Mouse (Mus musculus) spleen, adult 12 weeks (tissue): ENCODE results near the gene Tgoln1.

ENCODE experiments used
- DNase-seq: peaks from one replicate; pipeline ENCODE4 v3.0.0; 2022; ENCODE audit warnings: low spot score

Gene Tgoln1

DNA sequence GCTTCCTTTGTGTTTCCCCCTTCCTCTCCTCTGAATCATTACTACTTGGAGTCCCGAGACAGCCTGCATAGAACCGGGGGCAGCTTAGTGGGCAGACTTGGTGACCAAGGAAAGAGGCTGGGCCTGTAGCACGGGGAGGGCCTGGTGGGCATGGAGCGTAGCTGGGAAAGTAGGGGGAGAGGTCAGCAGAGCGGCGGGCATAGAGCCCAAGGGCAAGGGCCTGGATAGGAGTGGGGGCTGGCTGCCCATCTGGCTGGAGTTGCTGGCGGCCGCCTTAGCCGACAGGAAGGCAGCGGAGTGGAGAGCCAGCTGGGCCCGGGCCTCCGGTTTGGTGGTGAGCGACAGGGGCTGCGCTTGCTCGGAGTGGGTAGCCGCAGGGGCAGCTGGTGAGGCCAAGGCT is 10.5 kb upstream of the Tgoln1 start:
- no peak for DNase-seq

DNA sequence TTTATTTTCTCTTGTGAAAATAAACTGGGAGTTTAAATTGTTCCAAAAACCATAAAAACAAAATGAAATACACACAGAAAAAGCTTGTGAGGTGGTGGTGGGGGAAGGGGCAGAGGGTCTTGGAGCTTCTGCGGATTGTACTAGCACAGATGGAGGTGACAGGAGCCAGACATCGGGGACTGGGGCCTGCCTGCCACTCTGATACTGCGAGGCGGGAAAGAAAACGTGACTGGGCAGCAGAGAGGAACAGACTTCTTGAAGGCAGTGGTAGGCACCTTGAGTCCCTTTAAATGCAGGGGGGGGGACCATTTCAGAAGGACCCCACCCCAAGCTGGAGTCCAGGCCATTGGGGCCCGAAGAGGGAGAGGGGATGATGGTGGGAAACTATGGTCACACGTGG is 9.6 kb upstream of the Tgoln1 start:
- DNase-seq: no peak

DNA sequence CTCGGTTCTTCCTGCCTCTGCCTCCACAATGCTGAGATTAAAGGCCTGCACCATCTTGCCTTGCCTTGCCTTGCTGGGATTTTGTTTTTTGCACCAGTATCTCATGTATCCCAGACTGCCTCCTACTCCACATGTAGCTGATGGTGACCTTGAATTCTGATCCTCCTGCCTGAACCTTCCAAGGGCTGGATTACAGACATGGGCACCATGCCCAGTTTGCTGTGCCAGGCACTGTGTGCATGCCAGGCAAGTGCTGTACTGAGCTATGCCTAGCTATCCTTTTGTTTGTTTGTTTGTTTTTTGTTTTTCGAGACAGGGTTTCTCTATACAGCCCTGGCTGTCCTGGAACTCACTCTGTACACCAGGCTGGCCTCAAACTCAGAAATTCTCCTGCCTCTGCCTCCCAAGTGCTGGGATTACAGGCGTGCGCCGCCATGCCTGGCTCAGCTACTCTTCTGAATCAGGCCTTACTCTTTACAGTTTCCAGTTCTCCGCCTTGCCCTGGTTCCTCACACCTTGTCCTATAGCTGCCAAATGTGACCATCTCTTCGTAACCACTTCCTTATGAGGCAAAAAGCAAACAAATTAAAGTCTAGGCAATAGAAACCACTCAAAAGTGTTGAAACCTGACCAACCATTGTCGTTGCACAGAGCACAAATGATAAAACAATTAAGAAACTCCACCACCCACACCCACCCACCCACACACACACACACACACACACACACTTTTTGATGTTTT is 7.0 kb upstream of the Tgoln1 start:
- DNase-seq: no peak

DNA sequence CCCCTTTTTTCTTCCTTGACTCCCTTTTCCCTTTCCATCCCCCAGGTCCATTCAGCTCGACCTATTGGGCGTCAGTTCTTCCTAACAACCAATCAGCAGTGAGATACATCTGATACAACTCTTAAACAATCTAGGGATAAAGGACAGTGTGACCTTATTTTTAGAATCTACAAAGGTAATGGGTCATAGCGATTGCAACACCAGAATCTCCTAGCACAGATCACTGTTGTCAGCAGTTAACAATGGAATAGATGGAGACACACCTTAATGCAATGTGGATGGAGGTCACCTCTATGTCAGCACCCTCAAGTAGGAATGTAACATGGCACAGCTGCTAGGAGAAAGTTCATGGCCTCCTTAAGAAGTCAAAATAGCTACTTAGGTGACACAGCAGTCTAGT is 6.1 kb upstream of the Tgoln1 start:
- no peak for DNase-seq

DNA sequence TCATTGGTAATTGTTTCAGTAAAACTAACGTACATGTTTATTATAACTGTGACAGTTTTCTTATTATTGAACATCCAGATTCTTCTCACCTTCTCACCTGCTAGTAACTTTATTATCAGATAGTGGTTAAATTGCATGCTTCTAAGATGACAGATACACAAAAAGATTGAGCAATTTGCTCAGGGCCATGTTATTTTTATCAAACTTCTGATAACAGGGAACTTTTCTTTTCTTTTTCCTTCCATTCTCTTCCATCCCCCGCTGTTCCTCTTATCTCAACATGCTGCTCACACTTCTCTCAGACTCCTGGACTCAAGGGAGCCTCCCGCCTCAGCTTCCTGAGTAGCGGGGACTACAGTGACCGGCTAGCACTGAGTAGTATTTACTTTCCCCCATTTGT is 4.1 kb upstream of the Tgoln1 start:
- no peak for DNase-seq

DNA sequence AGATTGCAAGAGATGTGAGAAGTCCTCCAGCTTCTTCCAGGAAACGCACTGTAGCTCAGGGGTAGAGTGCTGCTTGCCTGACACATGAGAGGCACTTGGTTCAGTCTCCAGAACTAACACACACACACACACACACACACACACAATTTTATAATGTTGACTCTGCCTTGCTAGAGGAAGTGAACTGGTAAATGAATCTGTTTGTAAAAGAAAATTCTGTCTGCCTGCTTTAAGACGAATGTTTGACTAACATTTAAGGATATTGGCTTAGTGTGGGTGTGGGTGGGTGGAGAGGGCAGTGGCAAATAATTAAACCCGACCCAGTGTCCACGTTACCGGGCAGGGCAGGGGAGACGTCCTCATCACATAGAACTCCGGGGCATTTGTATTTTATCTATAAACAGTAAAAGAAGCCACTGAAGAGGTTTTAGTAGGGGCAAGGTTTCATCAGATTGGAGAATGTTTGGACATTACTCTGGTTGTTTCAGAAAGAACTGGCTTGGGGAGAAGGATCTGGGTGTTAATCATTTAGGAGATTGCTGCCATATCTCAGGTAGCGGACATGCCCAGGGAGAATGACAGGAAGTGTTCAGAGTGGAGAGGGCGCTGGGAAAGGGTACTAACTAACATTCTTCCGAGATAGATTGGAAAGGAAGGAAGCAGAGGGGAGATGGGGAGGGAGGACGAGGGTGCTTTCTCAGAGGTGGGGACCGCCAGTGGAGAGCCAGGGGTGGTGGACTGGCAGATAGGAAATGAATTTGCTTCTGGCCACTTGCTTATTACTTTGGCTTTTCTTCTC is 3.1 kb upstream of the Tgoln1 start:
- no peak for DNase-seq

DNA sequence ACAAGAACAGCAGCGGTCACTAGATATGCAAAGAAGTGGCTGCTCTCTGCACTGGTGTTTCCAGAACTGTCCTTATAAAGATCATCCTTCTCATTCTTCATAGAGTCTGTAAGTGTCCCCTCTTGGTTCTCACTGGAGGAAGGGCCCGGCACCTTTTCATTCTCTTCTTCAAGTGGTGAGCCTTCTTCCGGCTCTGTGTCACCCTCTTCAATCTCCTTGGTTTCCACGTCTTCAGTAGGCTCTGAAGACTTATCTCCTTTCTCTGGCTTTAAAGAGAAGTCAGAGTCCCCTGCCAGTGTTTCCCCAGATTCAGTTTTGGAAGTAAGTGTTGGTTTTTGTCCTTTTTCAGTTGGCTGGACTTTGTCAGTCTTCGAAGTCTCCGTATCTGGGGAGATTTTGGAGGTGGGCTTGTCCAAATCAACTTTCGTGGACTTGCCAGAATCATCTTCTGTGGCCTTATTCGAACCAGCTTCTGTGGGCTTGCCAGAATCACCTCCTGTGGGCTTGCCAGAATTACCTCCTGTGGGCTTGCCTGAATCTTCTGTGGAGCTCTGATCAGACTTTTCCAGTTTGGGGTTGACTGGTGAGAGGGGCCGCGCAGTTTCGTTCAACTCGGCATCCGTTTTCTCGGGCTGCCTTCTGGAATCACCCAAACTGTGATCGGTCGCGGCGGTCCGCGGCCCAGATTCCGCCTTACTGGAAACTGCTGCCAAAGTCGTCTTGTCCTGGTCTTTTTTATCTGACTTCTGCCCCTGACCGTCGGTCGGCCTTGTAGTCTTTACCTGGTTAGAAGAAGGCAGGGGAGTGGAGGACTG is 1.0 kb downstream of the Tgoln1 start:
- DNase-seq: peak; percentile 11

DNA sequence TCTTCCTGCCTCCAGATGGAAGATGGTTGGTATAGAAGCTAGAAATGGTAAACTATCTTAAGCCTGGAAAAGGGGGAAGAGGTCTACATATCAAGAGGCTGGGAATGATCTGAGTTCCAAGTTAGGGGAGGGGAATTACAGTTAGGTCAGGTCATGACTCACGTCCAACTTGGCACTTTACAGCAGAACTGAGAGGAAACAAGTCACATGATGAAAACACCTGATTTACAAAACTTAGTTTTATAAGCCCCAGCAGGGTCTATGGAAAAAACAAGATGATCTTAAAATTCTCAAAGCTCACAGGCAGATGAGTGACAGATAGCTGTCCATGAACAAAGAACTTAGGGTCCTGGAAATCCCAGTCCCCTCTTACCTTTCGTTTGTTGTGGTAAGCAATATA is 1.6 kb downstream of the Tgoln1 start:
- DNase-seq: no peak

DNA sequence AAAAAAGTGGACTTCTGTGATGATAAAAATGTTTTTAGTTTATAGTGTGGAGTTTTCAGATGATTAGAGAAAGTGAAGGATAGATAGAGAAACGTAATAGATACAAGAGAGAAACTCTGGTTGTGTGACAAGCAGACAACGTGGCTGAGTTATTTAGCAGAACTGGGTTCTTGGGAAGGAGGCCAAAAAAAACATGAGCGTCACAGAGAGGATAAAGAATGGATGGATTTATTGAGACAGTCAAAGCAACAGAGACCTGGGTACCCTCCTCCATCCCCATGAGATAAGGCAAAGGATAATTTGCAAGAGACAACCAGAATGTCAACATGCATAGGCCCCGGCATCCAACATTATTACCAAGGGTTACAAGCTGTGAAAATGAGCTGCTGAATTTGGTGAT is 6.5 kb downstream of the Tgoln1 start:
- no peak for DNase-seq

DNA sequence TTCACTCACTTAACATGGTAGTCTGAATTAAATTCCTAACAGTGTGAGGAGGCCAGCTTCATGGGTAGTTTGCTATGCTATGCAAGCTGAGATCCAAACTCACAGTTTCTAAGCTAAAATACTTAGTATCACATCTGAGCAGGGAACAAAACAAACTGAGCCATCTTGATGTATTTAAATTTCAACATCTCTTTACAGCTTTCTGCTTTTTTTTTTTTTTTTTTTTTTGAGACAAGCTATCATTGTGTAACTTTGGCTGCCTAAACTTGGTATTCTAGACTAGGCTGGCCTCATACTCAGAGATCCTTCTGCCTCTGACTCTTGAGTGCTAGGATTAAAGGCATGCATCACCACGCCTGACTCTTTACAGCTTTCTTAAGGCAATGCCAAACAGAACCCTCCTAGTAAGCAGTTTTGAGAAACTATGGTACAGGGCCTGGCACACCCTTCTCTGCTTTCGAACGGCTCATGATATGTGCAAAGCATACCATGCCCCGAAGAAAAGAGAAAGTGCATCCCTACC is 8.1 kb downstream of the Tgoln1 start:
- DNase-seq: no peak

DNA sequence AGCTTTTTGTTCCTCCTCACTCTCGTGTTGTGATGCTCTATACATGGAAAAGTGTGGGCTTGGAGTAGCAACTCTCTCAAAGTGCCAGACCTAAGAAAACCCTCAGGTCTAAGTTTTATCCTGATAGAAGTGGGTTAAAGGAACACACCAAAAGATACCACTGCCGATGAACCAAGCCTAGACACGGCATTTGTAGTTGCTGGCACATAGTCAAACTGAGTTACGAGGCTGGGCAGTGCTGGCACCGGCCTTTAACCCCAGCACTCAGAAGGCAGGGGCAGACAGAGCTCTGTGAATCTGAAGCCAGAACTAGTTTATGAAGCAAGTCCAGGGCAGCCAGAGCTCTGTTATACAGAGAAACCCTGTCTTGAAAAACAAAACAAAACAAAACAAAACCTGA is 9.1 kb downstream of the Tgoln1 start:
- no peak for DNase-seq

DNA sequence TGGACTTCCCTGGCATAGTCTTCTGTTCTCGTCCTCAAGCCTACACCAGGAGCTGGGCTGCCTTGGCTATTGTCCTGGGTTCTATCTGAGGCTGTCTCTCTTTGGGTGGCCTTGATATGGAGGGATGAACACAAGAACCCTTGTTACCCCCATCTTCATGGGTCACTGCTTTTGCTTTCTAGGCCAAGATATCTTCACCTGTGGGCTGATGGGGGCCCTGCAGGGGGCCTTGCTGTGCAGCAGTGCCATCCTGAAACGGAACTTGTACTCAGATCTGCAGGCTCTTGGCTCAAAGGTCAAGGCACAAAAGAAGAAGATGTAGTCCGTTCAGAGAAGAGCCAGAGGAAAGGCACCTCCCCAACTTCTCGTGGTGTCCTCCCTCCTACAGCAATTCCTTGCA is 9.7 kb downstream of the Tgoln1 start:
- no peak for DNase-seq

DNA sequence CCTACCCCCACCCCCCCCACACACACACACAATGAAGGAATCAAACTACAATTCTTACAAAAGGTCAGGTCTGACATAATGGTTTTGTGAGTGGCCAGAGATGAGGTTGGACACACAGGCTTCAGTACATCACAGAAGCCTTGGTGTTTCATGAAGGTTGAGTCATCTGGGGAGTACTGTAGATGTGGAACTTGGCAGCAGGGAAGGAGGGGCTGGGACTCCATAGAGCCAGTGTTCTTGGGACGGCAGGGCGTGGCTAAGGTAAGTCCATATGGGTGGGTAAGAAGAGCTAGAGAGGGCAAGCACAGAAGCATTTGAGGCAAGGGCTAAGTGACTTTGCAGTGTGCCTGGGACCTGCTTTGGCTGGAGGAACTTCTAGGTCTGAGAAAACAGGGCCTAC is 12.7 kb downstream of the Tgoln1 start:
- no peak for DNase-seq

DNA sequence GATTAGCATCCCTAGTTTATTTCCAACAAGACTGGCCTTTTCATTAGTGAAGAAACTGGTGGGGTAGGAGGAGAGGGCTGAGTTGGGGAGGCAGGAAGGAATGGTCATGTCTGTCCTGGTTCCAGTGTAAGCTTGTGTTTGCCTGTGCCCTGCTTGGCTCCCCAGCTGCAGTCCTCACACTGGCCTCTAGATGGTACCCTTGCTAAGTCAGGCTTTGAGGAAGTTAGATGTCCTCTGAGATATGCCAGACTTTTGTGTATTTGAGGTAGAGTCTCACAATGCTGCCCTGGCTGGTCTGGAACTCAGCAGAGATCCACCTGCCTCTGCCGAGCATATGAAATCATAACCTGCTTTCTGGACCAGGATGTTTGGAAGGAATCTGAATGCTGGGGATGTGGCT is 15.1 kb downstream of the Tgoln1 start:
- peak; percentile 64 for DNase-seq

DNA sequence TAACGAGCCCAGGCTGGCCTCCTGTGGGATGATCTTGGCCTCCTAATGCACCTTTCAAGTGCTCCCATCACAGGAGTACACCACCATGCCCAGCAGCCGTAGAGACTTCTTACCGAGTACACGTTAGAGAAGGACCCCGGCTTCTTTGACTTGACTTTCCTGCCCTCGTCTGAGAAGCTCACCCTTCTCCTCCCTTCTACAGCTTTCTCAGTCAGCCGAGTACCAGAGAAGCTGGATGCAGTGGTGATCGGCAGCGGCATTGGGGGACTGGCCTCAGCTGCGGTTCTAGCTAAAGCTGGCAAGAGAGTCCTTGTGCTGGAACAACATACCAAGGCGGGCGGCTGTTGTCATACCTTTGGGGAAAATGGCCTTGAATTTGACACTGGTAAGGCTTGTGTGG is 16.0 kb downstream of the Tgoln1 start:
- no peak for DNase-seq

DNA sequence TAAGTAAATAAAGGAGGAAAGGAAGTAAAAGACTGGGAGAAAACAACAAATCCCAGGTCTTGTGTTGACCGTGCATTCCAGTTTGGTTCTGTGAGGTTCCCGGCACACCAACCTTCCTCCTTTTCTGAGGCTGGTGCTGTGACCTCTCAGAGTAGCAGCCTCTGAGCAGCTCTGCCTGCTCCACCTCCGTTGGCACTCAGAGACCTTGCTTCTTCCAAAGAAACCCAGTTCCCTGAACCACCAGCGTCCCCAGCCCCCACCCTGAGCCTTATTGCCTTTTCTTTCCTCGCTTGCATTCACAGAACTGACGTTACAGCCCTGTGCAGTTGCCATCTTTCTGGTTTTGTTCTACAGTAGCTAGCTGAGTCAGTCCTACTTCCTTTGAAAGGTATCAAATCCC is 16.6 kb downstream of the Tgoln1 start:
- DNase-seq: no peak

DNA sequence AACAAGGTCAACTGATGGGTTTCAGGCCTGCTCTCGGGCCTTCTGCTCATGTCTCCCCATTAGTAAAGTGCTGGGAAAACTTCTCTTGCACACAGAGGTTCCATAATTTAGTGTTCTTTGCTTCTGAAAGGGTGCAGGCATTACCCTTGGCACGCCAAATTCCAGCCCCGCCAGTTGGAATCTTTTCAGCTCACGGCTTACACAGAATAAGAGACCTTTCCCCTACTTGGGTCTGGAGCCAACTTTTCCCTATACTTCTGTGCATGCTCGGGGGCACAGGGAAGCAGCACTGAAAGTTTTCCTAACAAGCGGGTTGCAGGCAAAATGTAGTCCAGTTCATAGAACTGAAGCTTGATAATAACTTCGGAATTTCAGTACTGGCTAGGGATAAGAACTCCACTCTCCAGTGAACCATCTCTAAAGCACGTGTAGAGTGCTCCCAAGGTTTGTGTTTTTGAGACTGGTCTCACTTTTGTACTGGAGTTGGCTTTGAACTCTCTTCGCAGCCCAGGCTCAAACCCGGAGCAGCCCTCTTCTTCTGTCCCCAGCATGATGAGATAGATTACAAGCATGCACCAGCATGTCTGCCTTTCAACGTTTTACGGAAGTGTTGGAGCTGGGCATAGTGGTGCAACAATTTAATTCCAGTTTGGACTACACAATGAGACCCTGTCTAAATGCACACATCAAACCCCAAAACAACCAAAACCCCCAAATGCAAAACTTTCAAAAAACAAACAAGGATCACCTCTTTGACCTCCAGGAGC is 17.8 kb downstream of the Tgoln1 start:
- no peak for DNase-seq

DNA sequence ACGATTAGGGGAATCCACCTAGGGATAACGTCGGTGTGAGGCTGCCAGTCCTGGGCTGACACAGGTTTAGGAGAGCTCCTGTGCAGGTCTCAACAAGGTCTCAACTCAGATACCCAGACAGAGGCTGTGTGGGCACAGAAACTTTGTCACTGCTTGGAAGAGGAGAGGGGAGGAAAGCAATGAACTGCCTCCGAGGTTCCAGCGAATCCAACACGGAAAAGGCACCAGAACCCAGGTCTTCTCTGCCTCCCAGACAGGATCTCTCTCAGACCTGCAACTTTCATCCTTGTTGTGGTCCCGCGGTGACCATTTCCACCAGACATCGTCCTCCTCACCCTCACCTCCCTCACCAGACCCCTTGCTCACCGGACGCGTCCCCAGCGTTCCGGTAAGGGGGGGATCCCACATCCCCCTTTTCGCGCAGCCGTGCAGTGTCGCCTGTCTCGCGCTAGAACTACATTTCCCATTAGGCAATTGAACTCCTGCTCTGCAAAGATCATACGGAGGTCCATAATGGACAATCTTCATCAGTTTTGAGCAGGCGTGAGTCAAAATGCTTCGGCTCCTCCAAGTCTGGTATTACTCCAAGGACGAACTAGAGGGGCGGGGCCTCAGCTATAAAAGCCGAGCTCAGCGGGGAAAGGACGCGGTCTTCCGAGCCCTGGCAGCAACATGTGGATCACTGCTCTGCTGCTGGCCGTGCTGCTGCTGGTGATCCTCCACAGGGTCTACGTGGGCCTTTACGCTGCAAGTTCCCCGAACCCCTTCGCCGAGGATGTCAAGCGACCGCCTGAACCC is 18.6 kb downstream of the Tgoln1 start, which contains the start of the genes Elmod3 and Retsat:
Elmod3 (minus strand) TSS at position 458 of the 798 bp plus-strand sequence.
Retsat (plus strand) TSS at position 520 of the 798 bp plus-strand sequence.
- DNase-seq: peak; percentile 65

DNA sequence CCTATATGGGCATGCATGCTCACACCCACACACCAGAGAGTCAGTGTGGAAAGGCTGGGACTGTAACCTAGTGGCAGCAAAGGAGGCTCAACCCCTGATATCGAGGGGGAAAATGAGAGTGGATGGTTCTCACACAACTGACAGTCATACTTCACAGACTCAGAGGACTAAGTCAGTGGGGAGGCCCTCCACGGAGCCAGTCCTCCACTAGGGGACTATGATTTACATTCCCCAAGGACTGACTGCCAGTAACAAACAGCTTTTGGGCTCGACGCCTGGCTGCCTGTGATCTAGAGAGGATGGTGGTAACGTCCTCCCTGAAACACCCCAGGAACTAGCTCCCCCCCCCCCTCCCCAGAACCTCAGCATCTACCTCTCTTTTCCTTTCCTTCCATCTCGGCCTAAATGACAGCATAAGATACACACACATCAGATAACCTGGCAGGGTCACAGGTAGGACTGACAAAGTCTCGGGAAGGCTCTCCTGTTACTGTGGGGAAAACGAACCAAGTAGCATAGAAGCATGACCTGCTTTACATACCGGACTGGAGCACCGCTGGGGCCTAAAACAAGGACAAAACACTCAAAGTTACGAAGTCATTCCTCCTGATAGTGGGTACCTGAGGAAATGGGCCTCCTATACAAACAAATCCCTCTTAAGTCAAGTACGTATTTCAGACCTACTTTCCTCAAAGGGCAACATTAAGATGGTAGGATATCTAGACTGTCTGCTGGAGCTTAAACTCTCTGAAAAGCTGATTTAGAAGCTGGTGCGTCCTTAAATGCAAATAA is 19.5 kb downstream of the Tgoln1 start:
- no peak for DNase-seq

DNA sequence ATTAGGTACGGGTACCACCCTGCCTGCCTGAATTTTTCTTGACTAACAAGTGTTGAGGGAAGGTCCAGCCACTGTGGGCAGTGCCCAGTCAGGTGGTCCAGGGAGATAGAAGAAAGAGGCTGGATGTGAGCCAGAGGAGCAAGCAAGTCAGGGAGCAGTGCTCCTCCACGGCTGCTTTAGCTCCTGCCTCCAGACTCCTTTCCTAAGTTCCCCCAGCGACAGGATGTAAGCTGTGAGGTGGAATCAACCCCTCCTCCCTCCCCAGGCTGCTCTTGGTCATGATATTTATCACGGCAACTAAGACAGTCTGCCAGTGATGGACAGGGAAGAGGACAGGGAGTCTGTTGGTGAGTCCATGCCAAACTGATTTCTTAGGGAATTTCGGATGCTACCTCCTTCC is 22.9 kb downstream of the Tgoln1 start:
- no peak for DNase-seq
